Mouse (Mus musculus): ENCODE data around the gene Vmn2r41.
"Not testable (repeated sequence)": the region's sequence is repeated elsewhere in the genome, so short reads cannot be mapped to it uniquely, and the experiment has no call there.

Vmn2r41 gene

GRCm38 (mm10) chr7:8161554-8161953 is at the start of gene Vmn2r41:
Vmn2r41 (minus strand) TSS chr7:8161654.
- DNase-seq = not testable (repeated sequence)

- DNase-seq = not testable (repeated sequence)
These were observed 38.8 kb upstream of the Vmn2r41 start, which contains the start of gene Vmn2r42 for GRCm38 (mm10) chr7:8200220-8200619. Vmn2r42 (minus strand) TSS chr7:8200320.

GRCm38 (mm10) chr7:8092871-8093270 is 68.6 kb downstream of the Vmn2r41 start:
- peak; percentile 38 to 55 for DNase-seq

All from kidney, postnatal 4 days (tissue).